Mouse (Mus musculus): ENCODE measurements around the gene Hk2.

DNA sequence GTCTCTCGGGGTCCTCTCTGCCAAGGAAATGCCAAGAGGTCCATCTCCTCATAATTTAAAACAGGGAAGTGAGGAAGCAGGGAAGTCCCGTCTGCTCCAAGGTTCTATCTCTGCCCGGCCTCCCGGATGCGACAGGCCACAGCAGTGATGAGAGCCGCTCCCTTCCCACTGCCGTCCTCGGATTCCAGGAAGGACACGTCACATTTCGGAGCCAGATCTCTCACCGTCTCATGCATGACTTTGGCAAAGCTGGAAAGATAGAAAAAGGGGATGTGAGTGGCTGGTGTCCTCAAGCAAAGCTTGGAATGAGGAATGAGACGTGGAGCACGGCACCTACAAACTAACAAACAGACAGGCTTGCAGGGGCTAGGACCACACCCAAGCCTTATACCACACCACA is 47.0 kb downstream of the Hk2 start:
- TF ChIP-seq CTCF (IDR thresholded peaks at IDR 0.05; ENCODE audit: low read depth) (no peak), EP300 (IDR thresholded peaks at IDR 0.05; ENCODE audit: low read depth) (no peak)
